Mouse (Mus musculus) myocyte (in vitro differentiated cells): ENCODE results near the gene Eftud2. TPM values are rescaled to one million over a fixed set of nuclear protein-coding genes. Genes with fewer than 3 reads are reported as not detected.

Source experiments
- H3K27me3 ChIP-seq: one replicate; pipeline ENCODE4 v1.6.1; 2011; ENCODE audit not compliant: control insufficient read depth, insufficient read depth, insufficient read length
- H3K36me3 ChIP-seq: one replicate; pipeline ENCODE4 v1.6.1; 2011; ENCODE audit not compliant: control insufficient read depth, insufficient read depth
- H3K4me2 ChIP-seq: one replicate; pipeline ENCODE4 v1.6.1; 2011; ENCODE audit warnings: low read depth, control low read depth
- H3K4me3 ChIP-seq: one replicate; pipeline ENCODE4 v1.5.1; 2011; ENCODE audit warnings: mild to moderate bottlenecking, control low read depth, moderate library complexity
- H3K79me2 ChIP-seq: one replicate; pipeline ENCODE4 v1.6.1; 2011; ENCODE audit not compliant: control insufficient read depth, insufficient read depth
- H3ac ChIP-seq: one replicate; pipeline ENCODE4 v1.6.1; 2011; ENCODE audit not compliant: control insufficient read depth, insufficient read length
- CEBPB ChIP-seq: IDR thresholded peaks from 2 replicates; pipeline ENCODE4 v1.6.1; 2011; ENCODE audit warnings: mild to moderate bottlenecking, moderate library complexity; ENCODE audit not compliant: poor library complexity, insufficient read depth, severe bottlenecking
- E2F4 ChIP-seq: IDR thresholded peaks from one replicate; pipeline ENCODE4 v1.6.1; 2011; ENCODE audit warnings: mild to moderate bottlenecking, control low read depth, moderate library complexity; ENCODE audit not compliant: insufficient read depth
- MAX ChIP-seq: IDR thresholded peaks from one replicate; pipeline ENCODE4 v1.6.1; 2011; ENCODE audit warnings: low read depth, mild to moderate bottlenecking, control low read depth
- MYOD1 ChIP-seq, 3 experiments: IDR thresholded peaks; one replicate each; pipeline ENCODE4 v1.6.1; 2011; ENCODE audit warnings: control low read depth in 2 of 3, low read depth in 2 of 3, mild to moderate bottlenecking in 2 of 3, moderate library complexity in 1 of 3; ENCODE audit not compliant: insufficient read length in 2 of 3, control insufficient read depth in 1 of 3
- MYOG ChIP-seq, 3 experiments: IDR thresholded peaks; one replicate each; pipeline ENCODE4 v1.6.1; 2011; ENCODE audit warnings: control low read depth in 2 of 3, low read depth in 2 of 3, mild to moderate bottlenecking in 2 of 3; ENCODE audit not compliant: insufficient read length in 2 of 3, control insufficient read depth in 1 of 3, insufficient read depth in 1 of 3
- POLR2A ChIP-seq: IDR thresholded peaks from one replicate; pipeline ENCODE4 v1.6.1; 2011; ENCODE audit warnings: low read depth, mild to moderate bottlenecking, control low read depth, moderate library complexity; ENCODE audit not compliant: insufficient read length
- POLR2AphosphoS2 ChIP-seq: IDR thresholded peaks from one replicate; pipeline ENCODE4 v1.6.1; 2011; ENCODE audit warnings: low read depth, control low read depth; ENCODE audit not compliant: insufficient read length
- REST ChIP-seq: IDR thresholded peaks from one replicate; pipeline ENCODE4 v1.6.1; 2011; ENCODE audit warnings: mild to moderate bottlenecking, control low read depth, moderate library complexity; ENCODE audit not compliant: insufficient read depth, insufficient read length
- SRF ChIP-seq: IDR thresholded peaks from one replicate; pipeline ENCODE4 v1.6.1; 2011; ENCODE audit warnings: low read depth; ENCODE audit not compliant: control insufficient read depth, insufficient read length
- TCF12 ChIP-seq: IDR thresholded peaks from one replicate; pipeline ENCODE4 v1.6.1; 2011; ENCODE audit warnings: mild to moderate bottlenecking, control low read depth; ENCODE audit not compliant: poor library complexity, insufficient read depth, severe bottlenecking
- TCF3 ChIP-seq: IDR thresholded peaks from one replicate; pipeline ENCODE4 v1.6.1; 2011; ENCODE audit warnings: low read depth, control low read depth; ENCODE audit not compliant: insufficient read length
- USF1 ChIP-seq: IDR thresholded peaks from one replicate; pipeline ENCODE4 v1.6.1; 2011; ENCODE audit warnings: low read depth, mild to moderate bottlenecking, control low read depth, moderate library complexity
- polyA plus RNA-seq: library from polyadenylated mRNA; unstranded; fragments of >200 nt; fragmentation: generic; extraction: Trizol; gene quantifications from one replicate; pipeline ENCODE4 v1.2.1, GENCODE M21; 2012; ENCODE audit warnings: missing spikeins

The Eftud2 gene
- polyA plus RNA-seq, 1 experiment, result 104 TPM

GRCm38 (mm10) chr11:102900763-102901162, 20.0 kb upstream of the Eftud2 start, which contains the start of gene Gfap:
Gfap (minus strand) TSS chr11:102900912.
- H3ac ChIP-seq, result no peak within 1 kb of the TSS
- peaks cover 3% of the 10 kb centered on the region for H3K36me3 ChIP-seq
- no peaks in the 10 kb centered on the region for H3K79me2 ChIP-seq
- no peaks in the 10 kb centered on the region for H3K27me3 ChIP-seq
- TF ChIP-seq POLR2A (no peak), POLR2AphosphoS2 (peak; percentile 44)
- no peak within 1 kb of the TSS for H3K4me2 ChIP-seq
- no peak within 1 kb of the TSS for H3K4me3 ChIP-seq

- Histone ChIP-seq H3ac (no peak overlapping the region), H3K27me3 (no peaks in the 10 kb centered on the region)
- TF ChIP-seq MYOG (IDR thresholded peaks at IDR 0.05; ENCODE audit: control insufficient read depth in 1 of 3, insufficient read depth in 1 of 3, insufficient read length in 2 of 3, low read depth in 2 of 3), result no peak
These were observed 17.6 kb upstream of the Eftud2 start for GRCm38 (mm10) chr11:102898408-102898807.

DNA sequence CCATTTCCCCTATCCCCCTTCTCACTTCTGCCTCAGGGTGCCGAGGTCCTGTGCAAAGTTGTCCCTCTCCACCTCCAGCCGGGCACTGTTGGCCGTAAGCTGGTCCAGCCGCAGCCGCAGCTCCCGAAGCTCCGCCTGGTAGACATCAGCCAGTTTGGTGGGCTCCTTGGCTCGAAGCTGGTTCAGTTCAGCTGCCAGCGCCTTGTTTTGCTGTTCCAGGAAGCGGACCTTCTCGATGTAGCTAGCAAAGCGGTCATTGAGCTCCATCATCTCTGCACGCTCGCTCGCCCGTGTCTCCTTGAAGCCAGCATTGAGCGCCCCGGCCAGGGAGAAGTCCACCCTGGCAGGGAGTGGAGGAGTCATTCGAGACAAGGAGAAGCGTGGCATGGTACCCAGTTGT, 15.9 kb upstream of the Eftud2 start:
- H3K4me2 ChIP-seq, result no peak overlapping the region
- H3K36me3 ChIP-seq, result no peaks in the 10 kb centered on the region
- H3ac ChIP-seq, result no peak overlapping the region
- H3K27me3 ChIP-seq, result no peaks in the 10 kb centered on the region
- TF ChIP-seq POLR2A (no peak), MAX (no peak), E2F4 (no peak), MYOD1 (IDR thresholded peaks at IDR 0.05; ENCODE audit: control insufficient read depth in 1 of 3, insufficient read length in 2 of 3, low read depth in 2 of 3) (no peak), CEBPB (no peak), POLR2AphosphoS2 (no peak), USF1 (no peak)
- H3K4me3 ChIP-seq, result no peak overlapping the region
- no peaks in the 10 kb centered on the region for H3K79me2 ChIP-seq

More at GRCm38 (mm10) chr11:102898408-102898807, 17.6 kb upstream of the Eftud2 start:
- Histone ChIP-seq H3K36me3 (no peaks in the 10 kb centered on the region), H3K4me2 (no peak overlapping the region), H3K79me2 (no peaks in the 10 kb centered on the region), H3K4me3 (no peak overlapping the region)

GRCm38 (mm10) chr11:102895779-102896178, 15.0 kb upstream of the Eftud2 start:
- Histone ChIP-seq H3K36me3 (no peaks in the 10 kb centered on the region), H3ac (no peak overlapping the region), H3K4me2 (no peak overlapping the region), H3K4me3 (no peak overlapping the region), H3K27me3 (no peaks in the 10 kb centered on the region), H3K79me2 (no peaks in the 10 kb centered on the region)
- no peak for TF ChIP-seq MYOG (IDR thresholded peaks at IDR 0.05; ENCODE audit: control insufficient read depth in 1 of 3, insufficient read depth in 1 of 3, insufficient read length in 2 of 3, low read depth in 2 of 3)
- no peak for TF ChIP-seq MYOD1 (IDR thresholded peaks at IDR 0.05; ENCODE audit: control insufficient read depth in 1 of 3, insufficient read length in 2 of 3, low read depth in 2 of 3)
- TF ChIP-seq CEBPB, result no peak
- no peak for TF ChIP-seq TCF12
- TF ChIP-seq REST, result no peak
- no peak for TF ChIP-seq POLR2A
- no peak for TF ChIP-seq TCF3
- TF ChIP-seq POLR2AphosphoS2, result no peak
- TF ChIP-seq SRF, result no peak
- TF ChIP-seq MAX, result no peak
- no peak for TF ChIP-seq E2F4
- no peak for TF ChIP-seq USF1

DNA sequence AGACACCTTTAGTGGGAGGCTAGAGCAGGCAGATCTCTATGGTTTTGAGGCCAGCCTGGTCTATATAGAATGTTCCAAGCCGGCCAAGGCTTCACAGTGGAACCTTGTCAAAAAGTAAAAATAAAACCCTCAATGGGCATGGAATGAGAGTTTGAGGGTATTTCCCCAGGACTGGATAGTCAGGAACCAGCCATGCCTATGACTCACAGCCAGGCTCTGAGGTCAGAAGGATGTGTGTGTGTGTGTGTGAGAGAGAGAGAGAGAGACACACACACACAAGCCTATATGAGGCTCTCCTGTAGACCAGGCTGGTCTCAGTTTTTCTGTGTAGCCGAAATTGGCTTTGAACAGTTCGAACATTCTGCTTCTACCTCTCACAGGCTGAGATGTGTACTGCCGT, 13.9 kb upstream of the Eftud2 start:
- Histone ChIP-seq H3ac (no peak overlapping the region), H3K4me2 (no peak overlapping the region), H3K4me3 (no peak overlapping the region), H3K27me3 (no peaks in the 10 kb centered on the region), H3K36me3 (no peaks in the 10 kb centered on the region), H3K79me2 (no peaks in the 10 kb centered on the region)
- no peak for TF ChIP-seq E2F4
- TF ChIP-seq SRF, result no peak
- TF ChIP-seq CEBPB, result no peak
- TF ChIP-seq POLR2A, result no peak

DNA sequence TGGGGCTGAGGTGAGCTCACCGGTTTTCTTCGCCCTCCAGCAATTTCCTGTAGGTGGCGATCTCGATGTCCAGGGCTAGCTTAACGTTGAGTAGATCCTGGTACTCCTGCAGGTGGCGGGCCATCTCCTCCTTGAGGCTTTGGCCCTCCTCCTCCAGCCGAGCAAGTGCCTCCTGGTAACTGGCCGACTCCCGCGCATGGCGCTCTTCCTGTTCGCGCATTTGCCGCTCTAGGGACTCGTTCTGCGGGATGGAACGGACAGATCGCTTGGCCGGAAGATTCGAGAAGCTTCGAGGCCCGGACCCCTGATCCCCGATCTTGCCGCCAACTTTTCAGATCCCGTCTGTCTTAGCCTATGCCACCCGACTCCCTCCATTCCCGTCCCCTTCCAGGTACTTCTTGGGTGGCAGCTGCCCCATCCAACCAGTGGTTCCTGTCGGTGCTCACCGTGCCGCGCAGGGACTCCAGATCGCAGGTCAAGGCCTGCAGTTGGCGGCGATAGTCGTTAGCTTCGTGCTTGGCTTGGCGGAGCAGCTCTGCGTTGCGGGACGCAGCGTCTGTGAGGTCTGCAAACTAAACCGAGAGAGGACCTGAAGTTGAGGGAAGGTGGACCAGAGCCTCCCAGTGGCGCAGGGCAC, 12.3 kb upstream of the Eftud2 start:
- Histone ChIP-seq H3K4me2 (no peak overlapping the region), H3ac (no peak overlapping the region), H3K79me2 (no peaks in the 10 kb centered on the region), H3K27me3 (no peaks in the 10 kb centered on the region), H3K36me3 (no peaks in the 10 kb centered on the region), H3K4me3 (no peak overlapping the region)
- TF ChIP-seq MYOD1 (IDR thresholded peaks at IDR 0.05; ENCODE audit: control insufficient read depth in 1 of 3, insufficient read length in 2 of 3, low read depth in 2 of 3), result no peak
- no peak for TF ChIP-seq TCF3
- no peak for TF ChIP-seq SRF
- no peak for TF ChIP-seq TCF12
- no peak for TF ChIP-seq MAX
